Mouse (Mus musculus) neural tube, embryonic 13.5 days (tissue): ENCODE measurements at regions not wholly inside any gene's neighbourhood (a gene's known extent, or its start where the extent isn't known, plus 50 kb on each side); places are given as distances from the start of the nearest gene placed in this dataset.

ENCODE experiments used
- ATAC-seq: fragments of 200-750 bp; cut with Nextera tagmentation; 2 replicates; pipeline ENCODE4 v1.8.0; 2017; ENCODE audit warnings: low read depth, mild to moderate bottlenecking, moderate TSS enrichment, moderate library complexity
- H3K27ac ChIP-seq: fragments of 300-500 bp; sonication (generic); replicated peaks from 2 replicates; pipeline ENCODE4 v1.5.1; 2015; ENCODE audit warnings: moderate library complexity, mild to moderate bottlenecking, inconsistent platforms
- H3K27me3 ChIP-seq: fragments of 300-500 bp; sonication (generic); 2 replicates; pipeline ENCODE4 v1.6.1; 2015; ENCODE audit warnings: mild to moderate bottlenecking, inconsistent platforms
- H3K36me3 ChIP-seq: fragments of 300-500 bp; sonication (generic); 2 replicates; pipeline ENCODE4 v1.6.1; 2015; ENCODE audit warnings: mild to moderate bottlenecking, inconsistent platforms
- H3K4me1 ChIP-seq: fragments of 300-500 bp; sonication (generic); replicated peaks from 2 replicates; pipeline ENCODE4 v1.6.1; 2015; ENCODE audit warnings: inconsistent platforms
- H3K4me2 ChIP-seq: fragments of 300-500 bp; sonication (generic); 2 replicates; pipeline ENCODE4 v1.6.1; 2015; ENCODE audit warnings: inconsistent platforms, mild to moderate bottlenecking, moderate library complexity
- H3K4me3 ChIP-seq: fragments of 300-500 bp; sonication (generic); 2 replicates; pipeline ENCODE4 v1.5.1; 2015; ENCODE audit warnings: mild to moderate bottlenecking, inconsistent platforms
- H3K9ac ChIP-seq: fragments of 300-500 bp; sonication (generic); 2 replicates; pipeline ENCODE4 v1.6.1; 2015; ENCODE audit warnings: moderate library complexity, mild to moderate bottlenecking, inconsistent platforms
- H3K9me3 ChIP-seq: fragments of 300-500 bp; sonication (generic); 2 replicates; pipeline ENCODE4 v1.6.1; 2016; ENCODE audit warnings: inconsistent platforms
- WGBS: fragments of 180-500 bp; shearing (Covaris S2); methylation state at CpG from one replicate; pipeline ENCODE4 v1.1.7; 2015; 5-methylcytosine and 5-hydroxymethylcytosine counted together

GRCm38 (mm10) chr4:98282275-98282674 lies 100.8 kb downstream of the Tm2d1 start:
- Histone ChIP-seq H3K9ac (no peak overlapping the region), H3K36me3 (no peaks in the 10 kb centered on the region), H3K4me3 (no peak overlapping the region), H3K27ac (no peak overlapping the region), H3K9me3 (no peaks in the 10 kb centered on the region), H3K27me3 (no peaks in the 10 kb centered on the region), H3K4me1 (no peaks in the 10 kb centered on the region), H3K4me2 (no peak overlapping the region)
- WGBS: 73% methylated on average over 2 of the region's 2 CpGs
- no peak for ATAC-seq

- Histone ChIP-seq H3K4me1 (no peaks in the 10 kb centered on the region), H3K9ac (no peak overlapping the region), H3K27ac (no peak overlapping the region), H3K9me3 (no peaks in the 10 kb centered on the region), H3K36me3 (no peaks in the 10 kb centered on the region), H3K4me2 (no peak overlapping the region), H3K4me3 (no peak overlapping the region), H3K27me3 (no peaks in the 10 kb centered on the region)
- no peak for ATAC-seq
- WGBS: 88% methylated on average over 7 of the region's 7 CpGs
These were observed 124.8 kb downstream of the Tm2d1 start for GRCm38 (mm10) chr4:98258336-98258735.

GRCm38 (mm10) chr4:98257711-98258110 lies 125.4 kb downstream of the Tm2d1 start:
- Histone ChIP-seq H3K4me2 (no peak overlapping the region), H3K4me1 (no peaks in the 10 kb centered on the region), H3K9me3 (no peaks in the 10 kb centered on the region), H3K9ac (no peak overlapping the region), H3K36me3 (no peaks in the 10 kb centered on the region), H3K27me3 (no peaks in the 10 kb centered on the region), H3K4me3 (no peak overlapping the region), H3K27ac (no peak overlapping the region)
- 88% methylated on average over 9 of the region's 9 CpGs for WGBS
- no peak for ATAC-seq

- no peak overlapping the region for H3K4me2 ChIP-seq
- H3K27ac ChIP-seq: no peak overlapping the region
- H3K4me1 ChIP-seq: no peaks in the 10 kb centered on the region
- no peak; the same call in 1 of the 2 replicates for ATAC-seq
- no peak overlapping the region for H3K4me3 ChIP-seq
- no peak overlapping the region for H3K9ac ChIP-seq
- H3K36me3 ChIP-seq: no peaks in the 10 kb centered on the region
- no peaks in the 10 kb centered on the region for H3K27me3 ChIP-seq
- H3K9me3 ChIP-seq: no peaks in the 10 kb centered on the region
- 51% methylated on average over 18 of the region's 18 CpGs for WGBS
These were observed 128.0 kb downstream of the Tm2d1 start for GRCm38 (mm10) chr4:98254856-98255853.

- H3K27me3 ChIP-seq: no peaks in the 10 kb centered on the region
- ATAC-seq: peak; percentile 84
- peak overlapping the region; percentile 57 for H3K9ac ChIP-seq
- H3K4me2 ChIP-seq: peak overlapping the region; percentile 57
- H3K9me3 ChIP-seq: no peaks in the 10 kb centered on the region
- peaks cover 19% of the 10 kb centered on the region for H3K4me1 ChIP-seq
- no peaks in the 10 kb centered on the region for H3K36me3 ChIP-seq
- peak overlapping the region; percentile 28 for H3K4me3 ChIP-seq
- WGBS: 7% methylated on average over 14 of the region's 16 CpGs
- peak overlapping the region; percentile 63 for H3K27ac ChIP-seq
These were observed 138.9 kb downstream of the Tm2d1 start for GRCm38 (mm10) chr4:98243941-98244929.

GRCm38 (mm10) chr4:98243502-98243901 lies 139.6 kb downstream of the Tm2d1 start:
- no peaks in the 10 kb centered on the region for H3K36me3 ChIP-seq
- peak overlapping the region; percentile 15; the same call in 1 of the 2 replicates for H3K27ac ChIP-seq

GRCm38 (mm10) chr4:98241921-98242320 lies 141.2 kb downstream of the Tm2d1 start:
- WGBS: 97% methylated on average over 2 of the region's 2 CpGs
- Histone ChIP-seq H3K4me2 (no peak overlapping the region), H3K4me1 (peaks cover 19% of the 10 kb centered on the region), H3K27ac (no peak overlapping the region), H3K27me3 (no peaks in the 10 kb centered on the region), H3K36me3 (no peaks in the 10 kb centered on the region), H3K9ac (no peak overlapping the region), H3K4me3 (no peak overlapping the region), H3K9me3 (no peaks in the 10 kb centered on the region)
- no peak for ATAC-seq

More at GRCm38 (mm10) chr4:98243502-98243901, 139.6 kb downstream of the Tm2d1 start:
- 4% methylated on average over 6 of the region's 6 CpGs for WGBS
- peaks cover 19% of the 10 kb centered on the region for H3K4me1 ChIP-seq
- peak; percentile 95 for ATAC-seq
- H3K9me3 ChIP-seq: no peaks in the 10 kb centered on the region
- H3K4me2 ChIP-seq: peak overlapping the region; percentile 57
- H3K27me3 ChIP-seq: no peaks in the 10 kb centered on the region
- 0 out of 2 replicates have a peak overlapping the region, but pooled peaks have one; percentile 2 for H3K9ac ChIP-seq
- H3K4me3 ChIP-seq: peak overlapping the region; percentile 6; the same call in 1 of the 2 replicates

- no peak for ATAC-seq
- no peak overlapping the region for H3K9ac ChIP-seq
- H3K9me3 ChIP-seq: no peaks in the 10 kb centered on the region
- peaks cover 28% of the 10 kb centered on the region for H3K4me1 ChIP-seq
- no peaks in the 10 kb centered on the region for H3K36me3 ChIP-seq
- no peak overlapping the region for H3K27ac ChIP-seq
- H3K27me3 ChIP-seq: no peaks in the 10 kb centered on the region
- H3K4me3 ChIP-seq: no peak overlapping the region
- no peak overlapping the region for H3K4me2 ChIP-seq
These were observed 142.8 kb downstream of the Tm2d1 start for GRCm38 (mm10) chr4:98240289-98240688.

- Histone ChIP-seq H3K4me3 (no peak overlapping the region), H3K4me2 (no peak overlapping the region), H3K4me1 (peaks cover 12% of the 10 kb centered on the region), H3K27ac (no peak overlapping the region), H3K27me3 (no peaks in the 10 kb centered on the region), H3K9me3 (no peaks in the 10 kb centered on the region), H3K9ac (no peak overlapping the region), H3K36me3 (no peaks in the 10 kb centered on the region)
- 79% methylated on average over 4 of the region's 4 CpGs for WGBS
- ATAC-seq: no peak
These were observed 145.0 kb downstream of the Tm2d1 start for GRCm38 (mm10) chr4:98238075-98238474.

GRCm38 (mm10) chr4:98237475-98237874 lies 145.6 kb downstream of the Tm2d1 start:
- Histone ChIP-seq H3K27me3 (no peaks in the 10 kb centered on the region), H3K4me3 (no peak overlapping the region), H3K4me2 (no peak overlapping the region), H3K36me3 (no peaks in the 10 kb centered on the region), H3K9me3 (no peaks in the 10 kb centered on the region), H3K9ac (no peak overlapping the region), H3K27ac (no peak overlapping the region), H3K4me1 (peaks cover 10% of the 10 kb centered on the region; the same call in 1 of the 2 replicates)
- WGBS: 90% methylated on average over 9 of the region's 9 CpGs
- no peak for ATAC-seq

- no peak overlapping the region for H3K9ac ChIP-seq
- no peaks in the 10 kb centered on the region for H3K36me3 ChIP-seq
- ATAC-seq: no peak
- WGBS: 57% methylated on average over 12 of the region's 12 CpGs
- H3K9me3 ChIP-seq: no peaks in the 10 kb centered on the region
- no peak overlapping the region for H3K4me3 ChIP-seq
- no peak overlapping the region for H3K27ac ChIP-seq
- peaks cover 10% of the 10 kb centered on the region; the same call in 1 of the 2 replicates for H3K4me1 ChIP-seq
- no peak overlapping the region for H3K4me2 ChIP-seq
- no peaks in the 10 kb centered on the region for H3K27me3 ChIP-seq
These were observed 146.9 kb downstream of the Tm2d1 start for GRCm38 (mm10) chr4:98236006-98236783.
